ENCODE assay signal across 13 mouse cellular contexts in the genomic region with DNA sequence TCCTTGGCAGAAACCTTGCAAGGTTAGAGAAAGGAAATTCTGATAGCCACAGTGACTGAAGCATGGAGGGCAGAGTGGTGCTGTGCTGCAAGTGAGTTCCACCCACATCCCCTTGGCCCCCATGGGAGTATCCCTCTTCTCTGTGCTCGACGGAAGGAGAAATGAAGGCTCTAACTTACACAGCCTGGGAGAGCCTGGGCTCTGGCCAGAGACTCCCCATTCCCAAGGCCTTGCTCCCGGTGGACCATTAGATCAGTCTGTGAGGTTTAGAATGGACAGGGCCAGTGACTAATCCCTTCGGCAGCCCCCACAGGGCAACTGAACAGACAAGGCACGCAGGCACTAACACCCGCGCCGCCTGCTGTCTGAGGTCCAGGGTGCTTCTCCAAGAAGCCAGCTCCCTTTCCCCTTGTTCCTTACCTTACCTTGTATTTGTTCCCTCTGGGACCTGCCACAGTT. TPM values are rescaled to one million over a fixed set of nuclear protein-coding genes. Genes with fewer than 3 reads are reported as not detected.
DNase-seq lines count a peak whose midpoint lies in the region; ATAC-seq and TF ChIP-seq lines count a peak whose summit lies in the region.
"Had no signal": no experiment of that assay in that cellular context is flagged by ENCODE, and none has a peak within 500 bp of the region (broad histone marks: within the 10 kb centered on the region; RNA-seq: fewer than 3 reads in every experiment).

No protein-coding gene starts in this region.

- no peak overlapping the region for H3K9ac ChIP-seq in kidney, postnatal 0 days (ENCODE audit: low read depth, low read length)
- no peak overlapping the region for H3K9ac ChIP-seq in kidney, embryonic 15.5 days
- H3K9ac ChIP-seq: forebrain, embryonic 12.5 days; hindbrain, embryonic 14.5 days had no signal

- no peak for TF ChIP-seq CTCF in kidney, postnatal 0 days (IDR thresholded peaks at IDR 0.05; ENCODE audit: low read depth)

- DNase-seq in kidney, postnatal 0 days (ENCODE audit: low spot score) = peak; percentile 16
- DNase-seq in ZHBTc4 (ENCODE audit: low read depth, low spot score) = peak; percentile 37
- peak; percentile 36 to 40 for DNase-seq in gastrocnemius, postnatal 36 days
- DNase-seq in embryo, embryonic 10 days (ENCODE audit: low spot score) = no peak
- DNase-seq in ovary, adult 18-20 months (ENCODE audit: low spot score) = no peak
- DNase-seq: cerebellum, adult 9-10 months; kidney, postnatal 25 days; left cerebral cortex, postnatal 4 days had no signal

- peaks cover 3% of the 10 kb centered on the region; the same call in 1 of the 2 replicates for H3K4me1 ChIP-seq in kidney, postnatal 0 days (replicated peaks; ENCODE audit: insufficient read depth, low read length)
- peaks cover 12% of the 10 kb centered on the region; the same call in 1 of the 2 replicates for H3K4me1 ChIP-seq in kidney, embryonic 15.5 days
- H3K4me1 ChIP-seq: forebrain, embryonic 12.5 days had no signal

- no peaks in the 10 kb centered on the region for H3K36me3 ChIP-seq in kidney, postnatal 0 days (ENCODE audit: insufficient read depth, low read length)
- peaks cover 3% of the 10 kb centered on the region; the same call in 1 of the 2 replicates for H3K36me3 ChIP-seq in kidney, embryonic 15.5 days
- H3K36me3 ChIP-seq: forebrain, embryonic 12.5 days had no signal

- no peak overlapping the region for H3K4me2 ChIP-seq in kidney, postnatal 0 days (ENCODE audit: low read length)
- H3K4me2 ChIP-seq in kidney, embryonic 15.5 days = no peak overlapping the region
- H3K4me2 ChIP-seq: forebrain, embryonic 12.5 days; hindbrain, embryonic 14.5 days; midbrain, embryonic 11.5 days had no signal

- 62% methylated on average over 8 of the region's 8 CpGs for WGBS in kidney, postnatal 0 days
- WGBS in kidney, embryonic 15.5 days = 66% methylated on average over 8 of the region's 8 CpGs

- H3K4me3 ChIP-seq in kidney, postnatal 0 days (replicated peaks; ENCODE audit: low read depth, low read length) = no peak overlapping the region
- H3K4me3 ChIP-seq in kidney, embryonic 15.5 days (replicated peaks) = no peak overlapping the region
- H3K4me3 ChIP-seq: forebrain, embryonic 12.5 days had no signal

- no peaks in the 10 kb centered on the region for H3K9me3 ChIP-seq in kidney, postnatal 0 days (replicated peaks; ENCODE audit: low read length)
- H3K9me3 ChIP-seq in kidney, embryonic 15.5 days (replicated peaks) = no peaks in the 10 kb centered on the region
- H3K9me3 ChIP-seq: forebrain, embryonic 12.5 days had no signal

- no peak overlapping the region for H3K27ac ChIP-seq in kidney, postnatal 0 days
- H3K27ac ChIP-seq in kidney, embryonic 15.5 days = no peak overlapping the region
- H3K27ac ChIP-seq: forebrain, embryonic 12.5 days; hindbrain, embryonic 14.5 days had no signal

- H3K27me3 ChIP-seq in kidney, postnatal 0 days (ENCODE audit: insufficient read depth, low read length) = no peaks in the 10 kb centered on the region
- peaks cover 12% of the 10 kb centered on the region for H3K27me3 ChIP-seq in kidney, embryonic 15.5 days
- H3K27me3 ChIP-seq: forebrain, embryonic 12.5 days had no signal

- intact Hi-C loops in gastrocnemius, postnatal 36 days (cut with DNase I) = no loop called here

- no peak for ATAC-seq in kidney, postnatal 0 days (replicated peaks; ENCODE audit: low FRiP score, low read depth)
- no peak for ATAC-seq in kidney, embryonic 15.5 days (replicated peaks; ENCODE audit: low FRiP score)
- ATAC-seq in megakaryocyte, adult 5-6 weeks (ENCODE audit: poor library complexity, severe bottlenecking) = peak; percentile 10; the same call in 1 of the 2 replicates

RNA-seq across cellular contexts. Expression of gene Sh3glb1, which starts 40.4 kb away (rescaled TPM):
- polyA plus RNA-seq in kidney, postnatal 0 days (2015; fragmentation: Nextera tagmentation; extraction: Ambion mirVana) = 128 and 129 TPM in 2 replicates
- 92.7 and 104 TPM in 2 replicates for polyA plus RNA-seq in kidney, embryonic 15.5 days (2015; fragmentation: Nextera tagmentation; extraction: Ambion mirVana)
- total RNA-seq in gastrocnemius, postnatal 36 days (2021) = 100 to 1,000 TPM; 303 to 325 TPM
- 255 and 267 TPM in 2 replicates for total RNA-seq in megakaryocyte, adult 5-6 weeks (2015)
- total RNA-seq in megakaryocyte, adult 5-6 weeks (2017) = 110 TPM in 2 replicates

Comparison
In these comparisons a context has a peak if more than half of its experiments do, and no peak if none do; other contexts are left out.
1. DNase-seq: peak in kidney, postnatal 0 days (single experiment), ZHBTc4 (single experiment) and gastrocnemius, postnatal 36 days (2 of 2); none in embryo, embryonic 10 days (single experiment) and ovary, adult 18-20 months (single experiment).